Mouse (Mus musculus) monocyte, adult 5-6 weeks (primary cell): ENCODE results near the gene Stk19. TPM values are rescaled to one million over a fixed set of nuclear protein-coding genes. Genes with fewer than 3 reads are reported as not detected.
"Not testable (repeated sequence)": the region's sequence is repeated elsewhere in the genome, so short reads cannot be mapped to it uniquely, and the experiment has no call there.

Experiments
- ATAC-seq: fragments of 153-309, 156-312 bp; replicated peaks from 2 replicates; pipeline ENCODE4 v1.8.0; 2017; ENCODE audit warnings: mild to moderate bottlenecking; ENCODE audit not compliant: low TSS enrichment, insufficient number of reproducible peaks, severe bottlenecking, poor library complexity, low FRiP score
- total RNA-seq: library from RNA; stranded (forward); fragments of 200-1000, 200-491, 200-594 nt; gene quantifications from 3 replicates; pipeline ENCODE4 v1.2.3, GENCODE M21; 2017

The Stk19 gene
- total RNA-seq, 1 experiment from 2014 or later, result 49.5 TPM

GRCm38 (mm10) chr17:34847615-34848014, 10.9 kb upstream of the Stk19 start:
- ATAC-seq, result no peak

- no peak for ATAC-seq
Measured at GRCm38 (mm10) chr17:34847192-34847591, 10.4 kb upstream of the Stk19 start.

- no peak for ATAC-seq
Measured at GRCm38 (mm10) chr17:34844884-34845283, 8.1 kb upstream of the Stk19 start.

DNA sequence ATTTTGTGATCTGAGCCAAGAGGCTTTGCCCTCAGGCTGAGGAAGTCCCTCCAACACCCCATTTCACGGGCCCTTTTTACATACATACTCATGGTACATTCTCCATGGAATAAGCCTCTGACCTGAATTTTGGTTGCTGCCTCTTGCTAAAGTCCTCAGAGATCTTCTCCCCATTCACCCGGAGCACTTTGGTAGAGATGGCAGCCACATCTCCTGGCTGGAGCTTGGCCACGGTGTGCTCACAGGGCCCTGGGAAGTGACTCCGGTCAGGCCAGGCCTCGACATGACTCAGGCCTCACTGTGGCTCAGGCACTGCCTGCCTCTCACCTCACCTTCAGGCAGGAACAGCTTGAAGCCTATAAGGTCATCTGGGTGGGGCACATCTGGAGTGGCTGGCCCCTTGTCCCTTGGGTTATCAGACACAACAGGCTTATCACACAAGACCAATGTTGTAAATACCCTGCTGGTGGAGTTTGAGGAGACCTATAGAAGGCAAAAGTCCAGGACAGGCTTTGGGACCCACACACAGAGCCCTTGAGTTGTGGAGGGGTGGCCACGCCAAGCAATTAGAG, 4.1 kb upstream of the Stk19 start:
- no peak for ATAC-seq

DNA sequence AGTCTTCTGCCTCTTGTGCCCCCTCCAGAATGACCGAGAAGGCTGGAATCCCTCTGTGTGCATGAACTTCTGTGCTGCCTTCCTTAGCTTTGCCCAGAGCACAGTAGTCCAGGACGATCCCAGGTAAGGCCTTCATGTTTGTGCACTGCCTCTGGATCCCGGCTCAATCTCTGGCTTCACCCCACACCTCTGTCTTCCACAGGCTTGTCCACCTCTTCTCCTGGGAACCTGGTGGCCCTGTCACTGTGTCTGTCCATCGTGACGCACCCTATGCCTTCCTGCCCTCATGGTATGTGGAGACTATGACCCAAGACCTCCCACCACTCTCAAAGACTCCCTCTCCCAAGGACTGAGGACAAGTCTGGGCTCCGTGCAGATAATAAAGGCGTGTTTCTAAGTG, 2.0 kb upstream of the Stk19 start:
- no peak for ATAC-seq

DNA sequence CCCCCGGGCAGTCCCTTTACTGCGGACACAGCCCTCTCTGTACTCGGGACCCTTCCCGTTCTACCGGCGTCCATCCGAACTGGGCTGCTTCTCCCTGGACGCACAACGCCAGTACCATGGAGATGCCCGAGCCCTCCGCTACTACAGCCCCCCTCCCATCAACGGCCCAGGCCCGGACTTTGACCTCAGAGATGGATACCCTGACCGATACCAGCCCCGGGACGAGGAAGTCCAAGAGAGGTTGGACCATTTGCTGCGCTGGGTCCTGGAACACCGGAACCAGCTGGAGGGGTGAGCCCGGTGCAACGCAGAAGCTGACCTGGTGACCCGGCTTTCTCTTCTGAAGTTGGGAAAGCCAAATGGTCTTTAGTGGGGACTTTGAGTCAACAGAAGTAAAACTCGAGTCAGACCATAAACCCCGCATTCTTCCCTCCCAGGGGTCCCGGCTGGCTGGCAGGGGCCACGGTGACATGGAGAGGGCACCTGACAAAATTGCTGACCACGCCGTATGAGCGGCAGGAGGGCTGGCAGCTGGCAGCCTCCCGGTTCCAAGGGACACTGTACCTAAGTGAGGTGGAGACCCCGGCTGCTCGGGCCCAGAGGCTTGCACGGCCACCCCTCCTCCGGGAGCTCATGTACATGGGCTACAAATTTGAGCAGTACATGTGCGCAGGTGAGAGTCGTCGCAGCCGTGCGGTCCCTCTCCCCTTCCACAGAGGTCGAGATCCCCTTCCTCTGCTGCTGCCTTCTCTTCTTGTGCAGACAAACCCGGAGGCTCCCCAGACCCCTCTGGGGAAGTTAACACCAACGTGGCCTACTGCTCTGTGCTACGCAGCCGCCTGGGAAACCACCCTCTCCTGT, 949 bp upstream of the Stk19 start:
- no peak for ATAC-seq

DNA sequence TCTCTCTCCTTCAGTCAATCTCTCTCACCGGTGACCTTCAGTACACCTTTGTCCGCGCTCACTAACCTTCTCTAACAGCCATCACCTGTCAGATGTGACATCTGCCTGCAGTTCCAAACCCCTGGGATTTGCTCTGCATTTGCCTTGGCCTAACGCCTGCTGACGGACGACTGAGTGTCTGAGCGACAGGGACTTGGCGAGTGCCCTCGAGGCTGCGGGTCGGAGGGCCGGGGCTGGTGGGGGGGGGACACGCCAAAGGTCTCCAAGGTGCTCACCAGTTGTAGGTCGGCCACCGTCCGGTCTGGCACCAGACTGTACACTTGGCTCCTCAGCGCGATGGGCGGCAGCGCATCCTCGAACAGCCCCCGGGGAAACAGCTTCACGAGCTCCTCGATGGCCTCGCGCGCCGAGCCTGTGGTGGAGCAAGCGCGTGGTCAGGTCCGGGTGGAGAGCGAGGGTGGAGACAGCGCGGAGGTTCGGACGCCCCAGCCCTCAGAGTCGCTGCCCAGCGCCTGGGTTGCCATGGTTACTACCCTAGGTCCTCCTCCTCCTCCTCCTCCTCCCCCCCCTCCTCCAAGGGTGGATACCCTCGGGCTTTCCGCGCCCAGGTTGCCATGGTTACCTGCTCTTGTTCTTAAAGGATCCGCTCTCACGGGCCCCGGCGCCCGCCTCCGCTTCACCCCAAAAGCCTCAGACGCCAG, 440 bp downstream of the Stk19 start:
- ATAC-seq, result peak; percentile 9

DNA sequence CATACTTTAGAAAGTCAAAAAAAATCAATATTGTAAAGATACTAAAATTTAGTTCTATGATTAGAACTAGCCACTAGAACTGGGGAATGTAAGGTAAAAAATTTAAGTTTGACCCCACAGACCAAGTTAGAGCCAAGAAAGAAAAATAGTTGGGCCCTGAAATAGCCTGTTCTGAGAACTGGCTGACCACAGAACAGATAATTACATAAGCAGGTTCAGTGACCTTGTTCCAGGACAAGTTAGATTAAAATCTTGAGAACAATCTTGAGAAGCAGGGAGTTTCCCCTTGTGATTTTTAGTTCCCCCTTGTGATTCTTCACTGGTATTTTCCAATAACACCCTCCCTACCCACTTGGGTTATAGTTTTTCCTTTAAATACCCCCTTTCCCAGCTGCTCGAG, 6.0 kb downstream of the Stk19 start:
- not testable (repeated sequence) for ATAC-seq

- no peak for ATAC-seq
Measured at GRCm38 (mm10) chr17:34814818-34815370, 21.9 kb downstream of the Stk19 start.

- not testable (repeated sequence) for ATAC-seq
Measured at GRCm38 (mm10) chr17:34813747-34814146, 23.0 kb downstream of the Stk19 start.

DNA sequence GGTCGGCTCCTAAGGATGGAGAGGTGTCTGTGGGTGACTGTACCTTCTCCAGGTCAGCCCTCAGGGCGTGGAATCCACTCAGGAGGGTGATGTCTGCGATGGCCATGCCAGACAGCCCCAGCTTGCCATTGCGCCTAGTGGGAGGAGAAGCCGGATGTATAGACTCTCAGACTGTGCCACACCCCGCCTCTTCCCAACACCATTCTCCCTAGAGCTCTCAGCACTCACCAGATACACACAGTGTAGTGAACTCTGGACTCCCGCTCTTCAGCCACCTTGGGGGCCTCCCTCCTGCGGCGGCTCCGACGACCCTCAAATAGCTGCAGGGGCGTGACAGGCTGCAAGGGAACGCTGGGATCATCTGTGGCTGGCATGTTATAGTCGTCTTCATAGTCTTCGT, 25.5 kb downstream of the Stk19 start:
- ATAC-seq, result no peak

GRCm38 (mm10) chr17:34810811-34811210, 25.9 kb downstream of the Stk19 start:
- ATAC-seq, result not testable (repeated sequence)

GRCm38 (mm10) chr17:34810411-34810810, 26.3 kb downstream of the Stk19 start:
- not testable (repeated sequence) for ATAC-seq

GRCm38 (mm10) chr17:34808599-34809205, 28.0 kb downstream of the Stk19 start:
- ATAC-seq, result no peak

DNA sequence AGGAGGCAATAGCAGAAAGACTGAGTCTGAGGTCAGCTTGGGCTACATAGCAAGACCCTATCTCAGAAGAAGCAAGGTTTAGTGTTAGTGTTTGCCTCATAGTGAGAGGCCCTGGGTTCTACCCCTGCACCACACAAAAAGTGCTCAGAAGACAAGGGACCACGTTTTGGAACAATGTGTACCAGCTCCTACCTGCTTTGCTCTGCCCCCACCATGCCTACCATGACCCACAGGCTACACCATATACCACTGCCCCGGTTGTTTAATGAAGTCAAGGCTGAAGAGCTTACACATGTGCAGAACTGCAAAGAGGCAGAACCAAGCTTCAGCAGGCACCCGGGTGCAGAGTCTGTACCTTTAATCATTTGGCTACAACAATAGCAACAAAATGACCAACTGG, 29.6 kb downstream of the Stk19 start:
- ATAC-seq, result no peak

GRCm38 (mm10) chr17:34804871-34805562, 31.7 kb downstream of the Stk19 start:
- ATAC-seq, result no peak

DNA sequence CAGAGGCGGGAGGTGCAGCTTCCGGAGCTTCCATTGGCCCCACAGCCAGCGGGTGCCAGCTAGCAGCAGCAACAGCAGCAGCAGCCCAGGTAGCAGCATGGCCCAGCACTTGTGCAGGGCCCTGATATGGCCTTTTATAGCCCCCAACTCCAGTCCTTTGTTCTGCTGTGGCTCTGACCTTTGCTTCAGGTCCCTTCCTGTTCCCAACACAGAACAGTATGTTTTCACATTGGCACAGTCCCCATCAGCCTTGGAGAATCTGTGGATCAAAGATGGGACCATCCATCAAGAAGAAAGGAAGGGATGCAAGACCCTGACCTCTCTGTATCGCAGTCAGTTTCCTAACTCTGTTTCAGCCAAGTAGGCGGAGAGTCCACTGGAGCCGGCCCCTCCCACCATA, 32.4 kb downstream of the Stk19 start, which contains the start of gene Cyp21a1:
Gene Cyp21a1, minus strand, starts transcription at position 261 of the 400 bp plus-strand sequence.
- not testable (repeated sequence) for ATAC-seq

DNA sequence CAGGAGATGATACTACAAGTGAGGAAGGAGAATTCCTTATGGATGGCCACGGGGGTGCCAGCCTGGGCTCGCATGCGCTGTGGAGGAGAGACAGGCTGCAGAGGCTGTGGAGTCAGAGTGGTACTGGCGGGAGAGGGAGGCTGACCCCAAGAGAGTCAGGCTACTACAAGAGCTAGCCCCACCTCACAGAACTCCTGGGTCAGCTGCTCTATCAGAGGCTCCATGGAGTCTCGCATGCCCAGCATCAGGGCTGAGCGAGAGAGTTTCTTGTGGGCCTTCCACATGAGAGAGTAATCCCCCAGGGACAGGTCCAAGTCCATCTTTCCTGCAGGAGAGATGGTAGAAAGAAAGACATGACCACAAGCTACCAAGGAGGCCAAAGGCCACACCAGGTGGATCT, 33.4 kb downstream of the Stk19 start:
- not testable (repeated sequence) for ATAC-seq
